Mouse (Mus musculus) cerebellum, adult 2 months (tissue): ENCODE data around the gene Adprh. TPM values are rescaled to one million over a fixed set of nuclear protein-coding genes. Genes with fewer than 3 reads are reported as not detected.

ENCODE experiments used
- DNase-seq, 2 experiments: peaks; one replicate each; pipeline ENCODE4 v3.0.0; 2021
- H3K27ac ChIP-seq: fragments of 200-500 bp; 2 replicates; pipeline ENCODE4 v1.5.1; 2012; ENCODE audit warnings: low read length, control low read depth, inconsistent platforms; ENCODE audit not compliant: insufficient read depth
- H3K27me3 ChIP-seq: fragments of 200-500 bp; 2 replicates; pipeline ENCODE4 v1.6.1; 2012; ENCODE audit warnings: inconsistent platforms, mild to moderate bottlenecking, low read length, moderate library complexity; ENCODE audit not compliant: control insufficient read depth, insufficient read depth
- H3K4me1 ChIP-seq: fragments of 200-500 bp; 2 replicates; pipeline ENCODE4 v1.6.1; 2011; ENCODE audit warnings: low read length; ENCODE audit not compliant: control insufficient read depth, insufficient read depth
- H3K4me3 ChIP-seq: fragments of 200-500 bp; replicated peaks from 2 replicates; pipeline ENCODE3; 2011; ENCODE audit warnings: mild to moderate bottlenecking, low read depth, low read length, control low read depth; ENCODE audit not compliant: insufficient read depth
- CTCF ChIP-seq: fragments of 200-500 bp; IDR thresholded peaks from 2 replicates; pipeline ENCODE4 v1.5.1; 2011; ENCODE audit warnings: low read depth, mild to moderate bottlenecking, control low read depth, low read length, moderate library complexity, borderline replicate concordance; ENCODE audit not compliant: insufficient read depth
- POLR2A ChIP-seq: fragments of 200-500 bp; IDR thresholded peaks from 2 replicates; pipeline ENCODE4 v1.6.1; 2011; ENCODE audit warnings: low read length, control low read depth, borderline replicate concordance; ENCODE audit not compliant: insufficient read depth
- WGBS: fragments of 180-500 bp; shearing (Covaris S2); methylation state at CpG from one replicate; pipeline ENCODE4 v1.1.7; 2018; 5-methylcytosine and 5-hydroxymethylcytosine counted together
- polyA plus RNA-seq: library from polyadenylated mRNA; depleted of rRNA; stranded (reverse); fragments of >200 nt; gene quantifications from 2 replicates; pipeline ENCODE4 v1.2.3, GENCODE M21; 2012

Gene Adprh
- polyA plus RNA-seq, 1 experiment = 67.3 TPM

- 0 out of 2 replicates have a peak, but pooled peaks cover under 1% of the 10 kb centered on the region for H3K4me1 ChIP-seq
- TF ChIP-seq CTCF (no peak), POLR2A (no peak)
- H3K27me3 ChIP-seq = no peaks in the 10 kb centered on the region
- H3K4me3 ChIP-seq = no peak overlapping the region
- WGBS = 79% methylated on average over 11 of the region's 11 CpGs
- H3K27ac ChIP-seq = no peak overlapping the region
- DNase-seq = no peak
Observed at GRCm38 (mm10) chr16:38471697-38472506, 19.4 kb upstream of the Adprh start.

GRCm38 (mm10) chr16:38469437-38469836 lies 16.9 kb upstream of the Adprh start:
- H3K27ac ChIP-seq = no peak overlapping the region
- WGBS = 63% methylated on average over 8 of the region's 8 CpGs
- H3K4me3 ChIP-seq = no peak overlapping the region
- no peak for TF ChIP-seq CTCF
- no peak for TF ChIP-seq POLR2A
- DNase-seq = no peak
- no peaks in the 10 kb centered on the region for H3K4me1 ChIP-seq
- no peaks in the 10 kb centered on the region for H3K27me3 ChIP-seq

DNA sequence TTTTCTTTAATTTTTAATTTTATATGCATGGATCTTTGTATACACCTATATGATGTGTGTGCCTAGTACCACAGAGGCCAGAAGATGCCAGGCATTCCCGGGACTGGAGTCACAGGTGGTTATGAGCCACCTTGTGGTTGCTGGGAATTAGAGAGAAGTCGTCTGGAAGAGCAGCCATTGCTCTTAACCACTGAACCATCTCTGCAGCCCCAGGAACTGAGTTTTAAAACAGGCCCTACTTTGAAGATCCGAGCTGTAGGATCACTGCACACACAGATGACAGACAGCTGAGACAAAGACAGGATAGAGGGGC lies 16.2 kb upstream of the Adprh start:
- no peak overlapping the region for H3K27ac ChIP-seq
- no peaks in the 10 kb centered on the region for H3K27me3 ChIP-seq
- no peak for TF ChIP-seq CTCF
- TF ChIP-seq POLR2A = no peak
- no peak overlapping the region for H3K4me3 ChIP-seq
- H3K4me1 ChIP-seq = no peaks in the 10 kb centered on the region
- WGBS = 27% methylated on average over 3 of the region's 3 CpGs
- DNase-seq = no peak

- H3K27ac ChIP-seq = no peak overlapping the region
- TF ChIP-seq POLR2A = no peak
- no peak for TF ChIP-seq CTCF
- no peaks in the 10 kb centered on the region for H3K4me1 ChIP-seq
- no peak overlapping the region for H3K4me3 ChIP-seq
- no peaks in the 10 kb centered on the region for H3K27me3 ChIP-seq
- 83% methylated on average over 8 of the region's 8 CpGs for WGBS
- DNase-seq = no peak
Observed at GRCm38 (mm10) chr16:38467917-38468705, 15.6 kb upstream of the Adprh start.

DNA sequence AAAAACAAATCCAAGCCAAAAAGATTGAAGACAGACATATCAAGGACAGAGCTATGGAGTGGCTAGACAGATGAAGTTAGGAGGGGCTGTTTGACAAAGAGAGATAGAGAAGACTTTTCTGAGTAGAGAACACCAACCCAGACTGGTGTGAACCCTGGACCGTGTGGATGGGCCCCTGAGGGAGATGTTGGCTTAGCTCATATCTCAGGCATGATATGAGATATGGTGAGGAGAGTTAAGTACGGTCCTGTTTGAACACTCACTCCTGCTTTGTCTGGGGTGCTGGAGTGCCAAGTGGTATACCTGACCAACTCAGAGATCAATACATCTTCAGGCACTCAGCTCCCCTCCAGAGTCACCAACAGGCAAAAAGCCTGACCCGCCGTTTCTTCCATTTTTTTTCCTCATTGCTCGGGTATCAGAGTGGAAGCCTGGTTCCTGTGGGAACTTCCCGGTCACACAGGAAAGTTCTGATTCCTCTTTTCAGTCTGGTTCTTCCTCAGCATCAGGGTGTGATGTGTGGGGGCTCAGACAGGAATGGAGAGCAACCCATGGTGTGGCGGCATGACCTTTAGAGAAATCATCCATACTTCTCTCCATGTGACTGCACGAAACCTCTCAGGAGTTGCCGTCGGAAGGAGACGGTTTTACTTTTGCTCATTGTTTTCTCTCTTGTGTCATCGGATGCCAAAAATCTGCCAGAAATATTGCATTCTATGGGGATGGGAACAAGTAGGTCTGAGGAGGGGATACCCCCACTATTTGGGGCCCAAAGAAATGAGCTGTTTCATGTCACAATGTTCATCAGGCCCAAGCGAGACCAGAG lies 14.8 kb upstream of the Adprh start:
- no peaks in the 10 kb centered on the region for H3K27me3 ChIP-seq
- H3K4me3 ChIP-seq = no peak overlapping the region
- H3K27ac ChIP-seq = no peak overlapping the region
- no peaks in the 10 kb centered on the region for H3K4me1 ChIP-seq
- DNase-seq = no peak
- no peak for TF ChIP-seq POLR2A
- TF ChIP-seq CTCF = no peak
- WGBS = 80% methylated on average over 13 of the region's 13 CpGs

DNA sequence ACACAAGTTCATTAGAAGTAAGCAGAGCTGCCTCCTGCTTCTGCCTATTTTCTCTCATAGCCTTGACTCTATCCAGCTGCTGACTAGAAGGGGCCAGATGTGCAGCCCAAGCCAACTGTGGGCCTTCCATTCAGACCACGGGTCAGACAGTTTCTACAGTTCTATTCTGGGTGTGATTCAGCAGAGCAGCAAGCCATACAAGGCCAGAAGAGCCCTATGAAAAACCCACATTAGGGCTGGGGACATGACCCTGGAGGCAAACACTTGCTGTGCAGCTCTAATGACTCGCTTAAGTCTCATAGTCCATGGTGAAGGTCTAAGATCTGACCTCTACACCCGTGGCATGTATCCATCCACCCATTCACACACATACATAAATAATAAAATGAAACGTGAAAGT lies 13.6 kb upstream of the Adprh start:
- 85% methylated on average over 4 of the region's 4 CpGs for WGBS
- no peak for TF ChIP-seq CTCF
- no peak for TF ChIP-seq POLR2A
- no peak overlapping the region for H3K27ac ChIP-seq
- DNase-seq = no peak
- no peaks in the 10 kb centered on the region for H3K27me3 ChIP-seq
- no peaks in the 10 kb centered on the region for H3K4me1 ChIP-seq
- no peak overlapping the region for H3K4me3 ChIP-seq

DNA sequence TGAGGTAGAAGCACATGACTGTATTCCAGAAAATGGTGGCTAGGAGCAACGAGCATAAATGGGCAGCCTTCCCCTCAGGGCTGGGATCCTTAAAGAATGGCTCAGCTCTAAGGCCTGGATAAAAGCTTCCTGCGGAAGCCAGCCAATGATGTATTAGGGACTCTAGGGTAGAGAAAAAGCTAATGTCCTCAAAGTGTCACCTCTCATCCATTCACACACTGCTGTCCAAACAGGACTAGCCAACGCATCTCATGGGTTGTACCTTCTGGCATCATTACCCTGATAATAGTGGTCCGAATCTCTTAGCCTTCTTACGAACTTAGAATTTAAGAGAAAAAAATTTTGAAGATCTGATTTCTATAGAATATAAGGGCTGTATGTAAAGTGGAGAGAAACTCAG lies 10.8 kb upstream of the Adprh start:
- WGBS = 91% methylated on average over 5 of the region's 5 CpGs
- Histone ChIP-seq H3K27me3 (no peaks in the 10 kb centered on the region; the same call in 1 of the 2 replicates), H3K4me1 (no peaks in the 10 kb centered on the region), H3K27ac (no peak overlapping the region), H3K4me3 (no peak overlapping the region)
- TF ChIP-seq CTCF = no peak
- no peak for TF ChIP-seq POLR2A
- no peak for DNase-seq
